Mouse (Mus musculus) E14TG2a.4 (cell line): ENCODE data around the gene Nrf1.

Experiments used
- CTCF ChIP-seq: conservative IDR thresholded peaks from 2 replicates; pipeline ENCODE4 v1.5.1; 2014; ENCODE audit warnings: low read length
- POU5F1 ChIP-seq: IDR thresholded peaks from 2 replicates; pipeline ENCODE4 v1.6.1; 2014; ENCODE audit warnings: low read length, borderline replicate concordance

GRCm38 (mm10) chr6:30196143-30196542 is 148.4 kb downstream of the Nrf1 start:
- TF ChIP-seq CTCF (no peak), POU5F1 (no peak)
